Mouse (Mus musculus): Measurements from ENCODE around the gene Slc12a9.
A peak's percentile ranks its signal among the peaks of the same experiment; 100 is the strongest.
"Not testable (repeated sequence)": the region's sequence is repeated elsewhere in the genome, so short reads cannot be mapped to it uniquely, and the experiment has no call there.

Gene Slc12a9

GRCm38 (mm10) chr5:137287953-137288743, 45.2 kb downstream of the Slc12a9 start:
- peak; percentile 28 for DNase-seq (ENCODE audit: extremely low spot score)

- peak; percentile 65 for DNase-seq (ENCODE audit: extremely low spot score)
These were observed 46.1 kb downstream of the Slc12a9 start, which contains the start of gene Ache for GRCm38 (mm10) chr5:137287032-137287952. Gene Ache (plus strand): TSS chr5:137287519.

GRCm38 (mm10) chr5:137286655-137287031, 46.8 kb downstream of the Slc12a9 start:
- peak; percentile 89 for DNase-seq (ENCODE audit: extremely low spot score)

- no peak for DNase-seq (ENCODE audit: extremely low spot score)
These were observed 47.4 kb downstream of the Slc12a9 start for GRCm38 (mm10) chr5:137285986-137286385.

GRCm38 (mm10) chr5:137285045-137285444, 48.4 kb downstream of the Slc12a9 start:
- no peak for DNase-seq (ENCODE audit: extremely low spot score)

- not testable (repeated sequence) for DNase-seq (ENCODE audit: extremely low spot score)
These were observed 49.0 kb downstream of the Slc12a9 start for GRCm38 (mm10) chr5:137284411-137284810.

- DNase-seq (ENCODE audit: extremely low spot score): peak; percentile 42
These were observed 55.7 kb downstream of the Slc12a9 start for GRCm38 (mm10) chr5:137277360-137278342.

- no peak for DNase-seq (ENCODE audit: extremely low spot score)
These were observed 65.1 kb downstream of the Slc12a9 start for GRCm38 (mm10) chr5:137268131-137268910.

- no peak for DNase-seq (ENCODE audit: extremely low spot score)
These were observed 68.6 kb downstream of the Slc12a9 start for GRCm38 (mm10) chr5:137264787-137265186.
